Mouse (Mus musculus) midbrain, embryonic 14.5 days (tissue): ENCODE results near the gene Thsd7a. TPM values are rescaled to one million over a fixed set of nuclear protein-coding genes. Genes with fewer than 3 reads are reported as not detected.

ENCODE experiments used
- ATAC-seq: fragments of 200-750 bp; cut with Nextera tagmentation; 2 replicates; pipeline ENCODE4 v1.8.0; 2017; ENCODE audit warnings: moderate number of reproducible peaks, moderate library complexity; ENCODE audit not compliant: low FRiP score, low TSS enrichment
- DNase-seq: peaks from one replicate; pipeline ENCODE4 v3.0.0-alpha.2; 2015
- H3K27ac ChIP-seq: fragments of 300-500 bp; sonication (generic); replicated peaks from 2 replicates; pipeline ENCODE4 v1.5.1; 2014; ENCODE audit warnings: mild to moderate bottlenecking, low read depth, low read length, moderate library complexity
- H3K27me3 ChIP-seq: fragments of 300-500 bp; sonication (generic); 2 replicates; pipeline ENCODE4 v1.6.1; 2014; ENCODE audit warnings: low read length, control low read depth, mixed read lengths; ENCODE audit not compliant: control insufficient read depth, insufficient read depth
- H3K36me3 ChIP-seq: fragments of 300-500 bp; sonication (generic); 2 replicates; pipeline ENCODE4 v1.6.1; 2014; ENCODE audit warnings: low read length, control low read depth; ENCODE audit not compliant: control insufficient read depth, insufficient read depth
- H3K4me1 ChIP-seq: fragments of 300-500 bp; sonication (generic); 2 replicates; pipeline ENCODE4 v1.6.1; 2014; ENCODE audit warnings: mild to moderate bottlenecking, antibody characterized with exemption, low read length, control low read depth; ENCODE audit not compliant: control insufficient read depth, insufficient read depth
- H3K4me2 ChIP-seq: fragments of 300-500 bp; sonication (generic); 2 replicates; pipeline ENCODE4 v1.6.1; 2014; ENCODE audit warnings: mild to moderate bottlenecking, low read length, moderate library complexity
- H3K4me3 ChIP-seq: fragments of 300-500 bp; sonication (generic); replicated peaks from 2 replicates; pipeline ENCODE4 v1.5.1; 2014; ENCODE audit warnings: low read depth, low read length
- H3K9ac ChIP-seq: fragments of 300-500 bp; sonication (generic); replicated peaks from 2 replicates; pipeline ENCODE4 v1.6.1; 2014; ENCODE audit warnings: mild to moderate bottlenecking, low read length, moderate library complexity
- H3K9me3 ChIP-seq: fragments of 300-500 bp; sonication (generic); 2 replicates; pipeline ENCODE4 v1.6.1; 2016; ENCODE audit warnings: low read length, control low read depth, mixed read lengths; ENCODE audit not compliant: control insufficient read depth
- WGBS: fragments of 180-500 bp; shearing (Covaris S2); extraction: QIAGEN DNeasy Blood & Tissue Kit; methylation state at CpG from one replicate; pipeline ENCODE4 v1.1.7; 2014; 5-methylcytosine and 5-hydroxymethylcytosine counted together
- polyA plus RNA-seq: library from polyadenylated mRNA; unstranded; fragments of >200 nt; fragmentation: Nextera tagmentation; extraction: Ambion mirVana; gene quantifications from 2 replicates; pipeline ENCODE4 v1.2.1, GENCODE M21; 2014

Thsd7a gene
- polyA plus RNA-seq, 1 experiment from 2014 or later, result 47.6 TPM

DNA sequence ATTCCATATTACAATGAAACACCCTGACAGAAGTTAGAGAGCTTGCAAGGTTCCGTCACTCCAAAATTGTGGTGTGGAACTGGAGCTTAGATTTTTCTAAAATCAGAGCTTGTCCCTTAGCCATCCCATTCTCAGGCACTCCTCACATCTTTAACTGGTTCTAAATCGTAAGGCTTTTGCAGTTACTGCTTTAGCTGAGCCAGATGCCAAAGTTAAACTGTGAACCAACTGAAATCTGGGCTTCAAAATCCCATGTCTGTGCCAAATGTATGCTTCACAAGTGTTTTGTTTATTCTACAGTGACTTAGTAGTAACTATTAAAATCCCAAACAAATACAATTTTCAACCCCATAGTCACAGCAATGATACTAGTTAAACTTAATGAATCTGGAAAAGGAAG lies 242.3 kb downstream of the Thsd7a start:
- no peak overlapping the region for H3K4me3 ChIP-seq
- H3K4me2 ChIP-seq, result no peak overlapping the region
- no peak overlapping the region for H3K9ac ChIP-seq
- no peak overlapping the region for H3K27ac ChIP-seq
- no peaks in the 10 kb centered on the region for H3K9me3 ChIP-seq
- H3K27me3 ChIP-seq, result no peaks in the 10 kb centered on the region
- ATAC-seq, result no peak
- no peaks in the 10 kb centered on the region for H3K36me3 ChIP-seq
- H3K4me1 ChIP-seq, result no peaks in the 10 kb centered on the region
- WGBS, result 92% methylated on average over 2 of the region's 2 CpGs
- DNase-seq, result no peak

DNA sequence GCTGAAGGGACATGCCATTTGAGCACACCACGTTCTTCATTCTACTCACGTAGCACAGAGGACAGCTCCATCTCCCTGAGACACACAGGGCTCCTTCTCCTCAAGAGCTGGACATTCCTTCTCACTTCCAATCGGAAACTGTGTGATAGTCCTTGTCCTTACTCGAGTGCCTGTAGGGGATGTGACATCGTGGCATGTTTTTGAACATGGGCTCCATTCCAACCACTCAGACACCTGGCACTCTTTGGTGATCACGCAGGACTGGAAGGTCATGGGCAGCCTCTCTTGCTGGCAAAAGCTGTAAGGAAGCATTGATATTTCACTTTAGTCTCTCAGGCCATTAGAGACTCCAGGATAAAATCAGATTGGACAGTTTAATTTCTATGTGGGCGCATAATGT lies 245.3 kb downstream of the Thsd7a start:
- no peaks in the 10 kb centered on the region for H3K27me3 ChIP-seq
- no peak overlapping the region for H3K9ac ChIP-seq
- no peak for ATAC-seq
- no peak for DNase-seq
- 95% methylated on average over 7 of the region's 7 CpGs for WGBS
- H3K4me2 ChIP-seq, result no peak overlapping the region
- H3K9me3 ChIP-seq, result no peaks in the 10 kb centered on the region
- no peaks in the 10 kb centered on the region for H3K4me1 ChIP-seq
- no peak overlapping the region for H3K4me3 ChIP-seq
- H3K36me3 ChIP-seq, result no peaks in the 10 kb centered on the region
- no peak overlapping the region for H3K27ac ChIP-seq

DNA sequence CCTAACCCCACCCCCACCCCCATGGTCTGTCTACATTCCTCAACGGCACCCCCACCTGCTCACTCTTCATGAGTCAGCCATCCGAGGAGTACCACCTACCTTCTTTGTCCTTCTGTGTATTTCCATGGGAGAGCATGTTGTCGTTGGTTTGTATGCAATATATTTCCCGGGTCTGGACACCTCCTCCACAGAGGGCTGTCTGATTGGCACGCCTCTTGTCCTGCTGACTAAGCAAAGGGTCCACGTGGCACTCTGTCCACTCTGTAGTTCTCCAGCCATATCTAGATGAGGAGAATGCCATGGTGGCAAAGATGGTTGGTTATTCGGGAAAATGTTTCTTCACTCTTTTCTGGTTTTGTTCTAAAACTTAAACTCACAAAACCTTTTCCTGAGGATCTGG lies 248.3 kb downstream of the Thsd7a start:
- 84% methylated on average over 7 of the region's 7 CpGs for WGBS
- Histone ChIP-seq H3K4me1 (no peaks in the 10 kb centered on the region), H3K27me3 (no peaks in the 10 kb centered on the region), H3K4me2 (no peak overlapping the region), H3K27ac (no peak overlapping the region), H3K9me3 (no peaks in the 10 kb centered on the region), H3K4me3 (no peak overlapping the region), H3K36me3 (no peaks in the 10 kb centered on the region), H3K9ac (no peak overlapping the region)
- DNase-seq (no peak), ATAC-seq (no peak)

DNA sequence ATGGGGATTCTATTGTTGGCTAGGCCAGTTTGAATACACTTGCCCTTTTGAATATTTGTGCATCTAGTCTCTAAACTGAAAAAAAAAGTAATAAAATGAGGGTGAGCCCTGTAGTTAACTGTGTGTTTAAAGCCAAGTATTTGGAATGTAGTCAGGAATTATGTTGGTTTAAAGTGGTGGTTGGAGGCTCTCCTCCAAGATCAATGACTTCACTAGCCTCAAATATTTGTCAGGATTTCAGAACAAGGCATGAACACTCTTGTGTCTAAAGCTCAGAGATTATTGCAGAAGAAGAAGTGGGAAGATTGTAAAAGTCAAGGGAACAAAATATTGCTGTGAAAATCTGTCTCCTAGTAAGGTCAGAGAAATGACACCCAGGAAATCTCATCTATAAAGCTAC lies 249.3 kb downstream of the Thsd7a start:
- H3K9ac ChIP-seq, result no peak overlapping the region
- ATAC-seq (no peak), DNase-seq (no peak)
- H3K4me3 ChIP-seq, result no peak overlapping the region
- H3K4me2 ChIP-seq, result no peak overlapping the region
- H3K9me3 ChIP-seq, result no peaks in the 10 kb centered on the region
- no peak overlapping the region for H3K27ac ChIP-seq
- H3K4me1 ChIP-seq, result no peaks in the 10 kb centered on the region
- H3K36me3 ChIP-seq, result no peaks in the 10 kb centered on the region; the same call in 1 of the 2 replicates
- H3K27me3 ChIP-seq, result no peaks in the 10 kb centered on the region

DNA sequence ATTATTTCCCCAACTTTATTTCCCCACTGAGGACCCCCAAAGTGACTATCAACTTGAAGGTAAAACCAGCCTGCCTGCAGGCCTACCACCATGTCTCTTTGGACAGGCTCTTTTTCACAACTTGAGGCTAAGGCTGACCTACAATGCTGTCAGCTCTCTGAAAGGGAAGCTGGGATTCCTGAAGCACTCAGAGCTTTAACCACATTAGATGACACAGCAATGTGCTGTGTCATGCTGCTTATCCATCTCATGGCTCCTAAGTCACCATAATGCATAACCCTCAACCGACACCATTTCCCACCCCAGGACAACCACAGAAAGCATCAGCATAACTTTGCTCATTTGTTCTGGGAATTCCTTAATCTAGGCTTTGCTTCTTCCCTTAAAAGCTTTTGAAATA lies 255.6 kb downstream of the Thsd7a start:
- no peak for DNase-seq

DNA sequence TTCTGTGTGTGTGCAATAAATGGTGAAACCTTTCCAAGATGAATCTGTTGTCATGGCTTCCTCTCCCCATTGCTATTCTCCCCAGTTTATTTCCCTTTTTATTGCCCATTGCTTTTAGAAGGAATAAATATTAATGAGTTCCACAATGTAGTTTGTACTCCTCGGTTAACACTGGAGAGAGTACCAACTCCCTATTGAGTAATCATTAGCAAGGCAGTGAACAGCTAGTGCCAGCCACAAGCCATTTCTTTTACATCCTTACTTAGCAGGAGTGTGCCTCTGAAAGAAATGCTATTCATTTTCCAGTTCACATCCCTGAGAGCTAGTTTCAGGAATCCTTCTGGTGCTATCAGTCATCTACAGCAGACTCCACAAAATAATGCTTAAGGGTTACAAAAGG lies 260.3 kb downstream of the Thsd7a start:
- H3K4me3 ChIP-seq, result no peak overlapping the region
- no peak overlapping the region for H3K4me2 ChIP-seq
- H3K27ac ChIP-seq, result peak overlapping the region; percentile 49; the same call in 1 of the 2 replicates
- DNase-seq (peak; percentile 17), ATAC-seq (no peak)
- 0 out of 2 replicates have a peak, but pooled peaks cover 4% of the 10 kb centered on the region for H3K4me1 ChIP-seq
- no peaks in the 10 kb centered on the region for H3K36me3 ChIP-seq
- no peaks in the 10 kb centered on the region for H3K9me3 ChIP-seq
- 12% methylated on average over 1 of the region's 1 CpGs for WGBS
- no peak overlapping the region for H3K9ac ChIP-seq
- H3K27me3 ChIP-seq, result no peaks in the 10 kb centered on the region

More for the DNA sequence above, 255.6 kb downstream of the Thsd7a start:
- Histone ChIP-seq H3K27me3 (no peaks in the 10 kb centered on the region), H3K4me1 (0 out of 2 replicates have a peak, but pooled peaks cover 4% of the 10 kb centered on the region), H3K36me3 (no peaks in the 10 kb centered on the region; the same call in 1 of the 2 replicates), H3K4me3 (no peak overlapping the region), H3K9ac (no peak overlapping the region), H3K4me2 (no peak overlapping the region), H3K9me3 (no peaks in the 10 kb centered on the region), H3K27ac (no peak overlapping the region)
- WGBS, result 89% methylated on average over 1 of the region's 1 CpGs
- ATAC-seq, result no peak

DNA sequence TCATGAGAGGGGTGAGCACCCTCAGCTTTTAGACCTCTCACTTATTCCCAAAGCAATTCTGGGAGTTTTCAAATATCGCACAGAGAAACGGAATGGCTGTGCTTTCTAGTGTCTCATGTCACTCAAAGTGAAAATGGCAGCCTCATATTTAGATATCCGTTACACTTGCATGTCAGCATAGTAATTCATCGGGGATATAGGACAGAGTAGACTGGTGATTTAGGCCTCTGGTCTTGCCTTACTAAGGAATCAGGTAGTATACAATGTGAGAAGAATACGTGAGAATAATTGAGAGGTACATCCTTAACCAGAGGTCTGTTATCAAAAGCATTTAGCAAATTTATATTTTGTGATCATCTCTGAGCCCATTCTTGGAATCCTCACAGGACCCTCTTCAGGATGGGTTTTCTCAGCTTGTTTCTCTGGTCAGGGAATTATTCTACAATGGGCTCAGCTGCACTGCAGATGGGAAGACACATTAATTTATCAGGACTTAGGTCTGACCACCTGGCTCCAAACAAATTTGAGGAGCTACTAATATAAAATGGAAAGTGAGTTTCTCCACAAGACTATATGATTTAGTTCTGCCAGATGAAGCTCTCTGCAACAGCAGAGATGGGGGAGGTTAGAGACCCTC lies 267.6 kb downstream of the Thsd7a start:
- Histone ChIP-seq H3K4me3 (no peak overlapping the region), H3K9ac (no peak overlapping the region), H3K27ac (peak overlapping the region; percentile 13; the same call in 1 of the 2 replicates), H3K27me3 (no peaks in the 10 kb centered on the region), H3K36me3 (no peaks in the 10 kb centered on the region), H3K4me2 (no peak overlapping the region), H3K9me3 (no peaks in the 10 kb centered on the region), H3K4me1 (peaks cover 7% of the 10 kb centered on the region; the same call in 1 of the 2 replicates)
- ATAC-seq (no peak; the same call in 1 of the 2 replicates), DNase-seq (peak; percentile 19)
- 48% methylated on average over 5 of the region's 5 CpGs for WGBS

DNA sequence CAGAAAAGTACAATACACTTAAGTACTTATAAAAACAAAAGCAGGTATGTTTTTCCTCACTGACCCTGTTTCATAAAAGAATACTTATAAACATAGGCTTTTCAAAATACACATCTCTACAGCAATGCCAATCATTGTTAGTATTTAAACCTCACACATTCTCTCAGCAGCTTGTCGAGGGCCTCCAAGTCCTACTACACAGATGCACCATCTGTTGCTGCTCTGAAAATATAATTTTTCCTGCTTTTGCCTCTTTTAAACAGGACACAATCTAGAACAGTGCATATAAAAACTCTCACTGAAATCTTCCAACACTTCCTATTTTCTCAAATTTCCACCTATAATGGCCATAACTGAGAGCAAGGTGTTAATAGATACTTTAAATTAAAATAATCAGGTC lies 270.9 kb downstream of the Thsd7a start:
- 90% methylated on average over 1 of the region's 1 CpGs for WGBS
- Histone ChIP-seq H3K27ac (no peak overlapping the region), H3K4me1 (peaks cover 7% of the 10 kb centered on the region; the same call in 1 of the 2 replicates), H3K4me3 (no peak overlapping the region), H3K9me3 (no peaks in the 10 kb centered on the region), H3K27me3 (no peaks in the 10 kb centered on the region), H3K36me3 (no peaks in the 10 kb centered on the region), H3K4me2 (no peak overlapping the region), H3K9ac (no peak overlapping the region)
- no peak for ATAC-seq
- no peak for DNase-seq

DNA sequence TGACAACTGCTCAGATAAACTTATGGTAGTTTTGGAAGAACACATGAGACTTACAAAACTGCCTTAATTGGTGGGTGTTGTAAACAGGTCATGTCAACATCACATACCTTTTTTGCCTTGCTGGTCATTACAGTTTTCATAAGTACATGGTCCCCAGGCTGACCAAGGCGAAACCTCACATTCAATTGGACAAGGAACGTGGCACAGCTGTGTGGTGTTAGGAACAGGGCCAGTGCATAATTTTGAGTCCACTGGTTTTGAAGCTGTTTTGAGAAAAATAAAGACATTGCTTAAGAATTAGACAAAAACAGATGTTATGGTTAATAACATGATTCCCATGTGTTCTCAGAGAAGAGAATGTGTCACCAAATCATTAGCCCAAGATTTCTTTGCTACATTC lies 278.3 kb downstream of the Thsd7a start:
- Histone ChIP-seq H3K27me3 (no peaks in the 10 kb centered on the region), H3K4me2 (no peak overlapping the region), H3K9me3 (no peaks in the 10 kb centered on the region), H3K27ac (no peak overlapping the region), H3K4me1 (no peaks in the 10 kb centered on the region), H3K4me3 (no peak overlapping the region), H3K9ac (no peak overlapping the region), H3K36me3 (no peaks in the 10 kb centered on the region)
- ATAC-seq, result no peak
- 91% methylated on average over 2 of the region's 2 CpGs for whole genome bisulfite sequencing
- no peak for DNase-seq
